Mouse (Mus musculus) forebrain, postnatal 0 days (tissue): ENCODE data around the gene Gm4744. TPM values are rescaled to one million over a fixed set of nuclear protein-coding genes. Genes with fewer than 3 reads are reported as not detected.
"Not testable (repeated sequence)": the region's sequence is repeated elsewhere in the genome, so short reads cannot be mapped to it uniquely, and the experiment has no call there.

Source experiments
- ATAC-seq: fragments of 200-750 bp; cut with Nextera tagmentation; 2 replicates; pipeline ENCODE4 v1.8.0; 2017; ENCODE audit warnings: mild to moderate bottlenecking, moderate library complexity
- DNase-seq: peaks from one replicate; pipeline ENCODE4 v3.0.0-alpha.2; 2015
- H3K27ac ChIP-seq: fragments of 300-500 bp; sonication (generic); 2 replicates; pipeline ENCODE4 v1.5.1; 2014; ENCODE audit warnings: low read depth, mild to moderate bottlenecking, antibody characterized with exemption, low read length, moderate library complexity, mixed read lengths
- H3K27me3 ChIP-seq: fragments of 300-500 bp; sonication (generic); 2 replicates; pipeline ENCODE4 v1.6.1; 2014; ENCODE audit warnings: mild to moderate bottlenecking, low read length, mixed read lengths; ENCODE audit not compliant: insufficient read depth
- H3K36me3 ChIP-seq: fragments of 300-500 bp; sonication (generic); 2 replicates; pipeline ENCODE4 v1.6.1; 2014; ENCODE audit warnings: mild to moderate bottlenecking, moderate library complexity; ENCODE audit not compliant: insufficient read depth
- H3K4me1 ChIP-seq: fragments of 300-500 bp; sonication (generic); 2 replicates; pipeline ENCODE4 v1.6.1; 2014; ENCODE audit warnings: antibody characterized with exemption; ENCODE audit not compliant: insufficient read depth
- H3K4me2 ChIP-seq: fragments of 300-500 bp; sonication (generic); 2 replicates; pipeline ENCODE4 v1.6.1; 2014; ENCODE audit warnings: low read depth, mild to moderate bottlenecking, moderate library complexity
- H3K4me3 ChIP-seq: fragments of 300-500 bp; sonication (generic); 2 replicates; pipeline ENCODE4 v1.5.1; 2014; ENCODE audit warnings: low read depth, low read length, mixed read lengths
- H3K9ac ChIP-seq: fragments of 300-500 bp; sonication (generic); 2 replicates; pipeline ENCODE4 v1.6.1; 2014; ENCODE audit warnings: mild to moderate bottlenecking
- H3K9me3 ChIP-seq: fragments of 300-500 bp; sonication (generic); 2 replicates; pipeline ENCODE4 v1.6.1; 2016; ENCODE audit warnings: low read length
- CTCF ChIP-seq: sonication (generic); IDR thresholded peaks from 2 replicates; pipeline ENCODE4 v1.5.1; 2016; ENCODE audit warnings: antibody characterized with exemption, control low read depth, low read depth
- WGBS: fragments of 180-500 bp; shearing (Covaris S2); extraction: QIAGEN DNeasy Blood & Tissue Kit; methylation state at CpG from one replicate; pipeline ENCODE4 v1.1.7; 2014; 5-methylcytosine and 5-hydroxymethylcytosine counted together
- polyA plus RNA-seq: library from polyadenylated mRNA; unstranded; fragments of >200 nt; fragmentation: Nextera tagmentation; extraction: Ambion mirVana; gene quantifications from 2 replicates; pipeline ENCODE4 v1.2.1, GENCODE M21; 2015
- total RNA-seq: library from RNA; depleted of rRNA; stranded (reverse); fragments of >200 nt; gene quantifications from 2 replicates; pipeline ENCODE4 v1.2.3, GENCODE M21; 2014; rRNA removed

Gene Gm4744
- not detected in 2 replicates for total RNA-seq
- polyA plus RNA-seq: not detected in 2 replicates

- TF ChIP-seq CTCF: no peak
- Histone ChIP-seq H3K4me1 (no peaks in the 10 kb centered on the region), H3K9me3 (no peaks in the 10 kb centered on the region), H3K9ac (no peak within 1 kb of the TSS), H3K27ac (no peak within 1 kb of the TSS), H3K27me3 (no peaks in the 10 kb centered on the region), H3K4me3 (no peak within 1 kb of the TSS), H3K4me2 (no peak within 1 kb of the TSS), H3K36me3 (no peaks in the 10 kb centered on the region)
- no peak for ATAC-seq
- no peak for DNase-seq
These were observed at the start of gene Gm4744 for GRCm38 (mm10) chr6:40951770-40952169. Gene Gm4744, minus strand, starts transcription at chr6:40951870.

DNA sequence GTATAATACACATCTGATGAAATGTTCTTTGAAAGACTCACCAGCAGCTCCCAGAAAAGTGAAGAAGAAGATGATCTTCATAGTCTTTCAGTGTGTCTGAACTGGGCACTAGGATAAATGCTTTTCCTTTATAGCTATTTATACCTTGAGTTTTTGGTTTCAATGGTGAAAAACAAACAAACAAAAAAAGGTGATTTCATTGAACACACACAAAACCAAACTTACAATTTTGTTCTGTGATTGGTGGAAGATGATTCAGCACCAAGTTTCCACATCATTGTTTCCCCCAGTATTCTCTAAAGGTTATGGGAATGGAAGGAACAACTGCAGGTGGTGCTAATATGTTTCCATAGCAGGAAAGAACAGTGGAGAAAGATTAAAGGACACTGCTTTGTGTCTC is 47.7 kb upstream of the Gm4744 start, which contains the start of gene Gm2663:
Gene Gm2663 (minus strand): TSS at position 101 of the 400 bp plus-strand sequence.
- not testable (repeated sequence) for H3K27me3 ChIP-seq, H3K9me3 ChIP-seq, DNase-seq, H3K4me3 ChIP-seq, H3K4me2 ChIP-seq, H3K4me1 ChIP-seq, H3K36me3 ChIP-seq, H3K9ac ChIP-seq, H3K27ac ChIP-seq, ATAC-seq

- ATAC-seq, H3K9ac ChIP-seq, H3K4me2 ChIP-seq, H3K27ac ChIP-seq, H3K4me1 ChIP-seq, DNase-seq, H3K4me3 ChIP-seq, H3K27me3 ChIP-seq, H3K9me3 ChIP-seq, H3K36me3 ChIP-seq: not testable (repeated sequence)
- WGBS: 89% methylated on average over 2 of the region's 2 CpGs
These were observed 12.8 kb upstream of the Gm4744 start, which contains the start of gene 1810009J06Rik for GRCm38 (mm10) chr6:40964454-40964853. Gene 1810009J06Rik, plus strand, starts transcription at chr6:40964754.

- Histone ChIP-seq H3K27me3 (no peaks in the 10 kb centered on the region), H3K4me1 (no peaks in the 10 kb centered on the region), H3K36me3 (no peaks in the 10 kb centered on the region), H3K9ac (no peak overlapping the region), H3K9me3 (no peaks in the 10 kb centered on the region), H3K4me2 (no peak overlapping the region), H3K4me3 (no peak overlapping the region), H3K27ac (no peak overlapping the region)
- no peak for DNase-seq
- ATAC-seq: no peak
- no peak for TF ChIP-seq CTCF
- 73% methylated on average over 2 of the region's 2 CpGs for WGBS
These were observed 2.0 kb upstream of the Gm4744 start for GRCm38 (mm10) chr6:40953716-40954115.

GRCm38 (mm10) chr6:40940457-40940856 is 11.2 kb downstream of the Gm4744 start, which contains the start of gene 1700074P13Rik:
Gene 1700074P13Rik, minus strand, starts transcription at chr6:40940557.
- 93% methylated on average over 10 of the region's 10 CpGs for WGBS

GRCm38 (mm10) chr6:40919954-40920353 is 31.7 kb downstream of the Gm4744 start:
- ATAC-seq: no peak
- TF ChIP-seq CTCF: no peak
- Histone ChIP-seq H3K9me3 (no peaks in the 10 kb centered on the region), H3K27ac (no peak overlapping the region), H3K36me3 (no peaks in the 10 kb centered on the region), H3K4me3 (no peak overlapping the region), H3K9ac (no peak overlapping the region), H3K4me1 (no peaks in the 10 kb centered on the region), H3K27me3 (no peaks in the 10 kb centered on the region), H3K4me2 (no peak overlapping the region)
- 86% methylated on average over 4 of the region's 4 CpGs for WGBS
- no peak for DNase-seq

More at GRCm38 (mm10) chr6:40940457-40940856, 11.2 kb downstream of the Gm4744 start, which contains the start of gene 1700074P13Rik:
- Histone ChIP-seq H3K4me3 (no peak within 1 kb of the TSS), H3K9me3 (no peaks in the 10 kb centered on the region), H3K36me3 (no peaks in the 10 kb centered on the region), H3K4me2 (no peak within 1 kb of the TSS), H3K9ac (no peak within 1 kb of the TSS), H3K4me1 (no peaks in the 10 kb centered on the region), H3K27ac (no peak within 1 kb of the TSS), H3K27me3 (no peaks in the 10 kb centered on the region)
- TF ChIP-seq CTCF: no peak
- ATAC-seq (no peak), DNase-seq (no peak)

- no peak for DNase-seq
- H3K27ac ChIP-seq: no peak within 1 kb of the TSS
- H3K4me1 ChIP-seq: no peaks in the 10 kb centered on the region
- H3K4me3 ChIP-seq: no peak within 1 kb of the TSS
- no peak within 1 kb of the TSS for H3K9ac ChIP-seq
- ATAC-seq: no peak
- no peak for TF ChIP-seq CTCF
- no peak within 1 kb of the TSS for H3K4me2 ChIP-seq
- H3K36me3 ChIP-seq: no peaks in the 10 kb centered on the region
- H3K27me3 ChIP-seq: no peaks in the 10 kb centered on the region
- no peaks in the 10 kb centered on the region for H3K9me3 ChIP-seq
These were observed 51.4 kb downstream of the Gm4744 start, which contains the start of gene Prss58 for GRCm38 (mm10) chr6:40900287-40900686. Gene Prss58, minus strand, starts transcription at chr6:40900387.

Other genes with a start within 250 kb of the Gm4744 start
- gene Moxd2, start 64.4 kb downstream of the Gm4744 start, total RNA-seq: not detected in 2 replicates
- not detected in 2 replicates for gene Moxd2, start 64.4 kb downstream of the Gm4744 start, polyA plus RNA-seq
- gene Prss58, start 51.5 kb downstream of the Gm4744 start, total RNA-seq: not detected in 2 replicates
- gene Prss58, start 51.5 kb downstream of the Gm4744 start, polyA plus RNA-seq: not detected in 2 replicates
- gene 1700074P13Rik, start 11.3 kb downstream of the Gm4744 start, total RNA-seq: not detected in 2 replicates
- gene 1700074P13Rik, start 11.3 kb downstream of the Gm4744 start, polyA plus RNA-seq: not detected in 2 replicates
- not detected in 2 replicates for gene 1810009J06Rik, start 12.9 kb upstream of the Gm4744 start, total RNA-seq
- gene 1810009J06Rik, start 12.9 kb upstream of the Gm4744 start, polyA plus RNA-seq: not detected in 2 replicates
- not detected in 2 replicates for gene Gm2663, start 47.6 kb upstream of the Gm4744 start, total RNA-seq
- not detected in 2 replicates for gene Gm2663, start 47.6 kb upstream of the Gm4744 start, polyA plus RNA-seq
- gene 2210010C04Rik, start 83.6 kb upstream of the Gm4744 start, total RNA-seq: not detected in 2 replicates
- not detected in 2 replicates for gene 2210010C04Rik, start 83.6 kb upstream of the Gm4744 start, polyA plus RNA-seq